In the genomic region with DNA sequence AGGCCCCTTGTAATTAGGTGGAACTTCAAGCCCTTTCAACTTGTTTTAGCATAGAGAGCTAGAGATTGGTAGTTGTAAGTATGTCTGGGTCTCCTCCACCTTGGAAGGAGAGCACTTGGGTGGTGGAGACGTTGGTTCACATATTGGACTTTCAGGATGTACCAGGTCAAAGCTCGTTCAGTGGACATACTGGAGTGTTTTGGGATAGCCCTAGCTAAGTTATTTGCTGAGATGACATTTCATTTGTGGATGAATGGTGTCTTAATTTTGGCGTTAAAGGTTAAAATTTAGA, we compare ENCODE assay signal across 8 mouse cellular contexts. TPM values are rescaled to one million over a fixed set of nuclear protein-coding genes. Genes with fewer than 3 reads are reported as not detected.
A peak's percentile ranks its signal among the peaks of the same experiment; 100 is the strongest.
DNase-seq lines count a peak whose midpoint lies in the region; TF ChIP-seq lines count a peak whose summit lies in the region.

No protein-coding gene starts in this region.

- peaks cover 2% of the 10 kb centered on the region; the same call in 1 of the 2 replicates for H3K4me1 ChIP-seq in small intestine, adult 2 months (ENCODE audit: control insufficient read depth, insufficient read depth, insufficient read length, low read length)

- TF ChIP-seq POLR2A in small intestine, adult 2 months (IDR thresholded peaks at IDR 0.05; ENCODE audit: low read depth, low read length), result no peak

- no peak for TF ChIP-seq CTCF in small intestine, adult 2 months (IDR thresholded peaks at IDR 0.05; ENCODE audit: extremely low read depth, insufficient read length, insufficient replicate concordance, low read depth, low read length)

- 8% methylated on average over 3 of the region's 3 CpGs for WGBS in small intestine, adult 2 months

- H3K27me3 ChIP-seq in small intestine, adult 2 months (ENCODE audit: control insufficient read depth, insufficient read depth, low read length), result no peaks in the 10 kb centered on the region

- H3K27ac ChIP-seq in small intestine, adult 2 months (ENCODE audit: insufficient read depth, low read depth, low read length), result no peak overlapping the region; the same call in 1 of the 2 replicates

- DNase-seq in cerebellum, adult 9-10 months, result peak; percentile 39
- DNase-seq in cerebellum, postnatal 10 days, result no peak
- DNase-seq in thymus, postnatal 14 days, result peak; percentile 12
- DNase-seq in thymus, postnatal 10 days (ENCODE audit: low spot score in 2 of 2), result no peak
- peak; percentile 12 for DNase-seq in kidney, postnatal 10 days
- no peak for DNase-seq in ovary, postnatal 14 days (ENCODE audit: low spot score)
- DNase-seq in layer of hippocampus, postnatal 25 days (ENCODE audit: extremely low spot score in 1 of 2, low spot score in 1 of 2), result no peak

- H3K4me3 ChIP-seq in small intestine, adult 2 months (ENCODE audit: low read depth, low read length), result peak overlapping the region; percentile 84; the same call in 1 of the 2 replicates

- H3K36me3 ChIP-seq in small intestine, adult 2 months (ENCODE audit: control insufficient read depth, insufficient read depth, low read length), result no peaks in the 10 kb centered on the region

RNA-seq across cellular contexts. Expression of a gene that starts 1.4 kb away (rescaled TPM):
- 31.8 and 80.8 TPM in 2 replicates for polyA plus RNA-seq in small intestine, adult 2 months (2012; rRNA removed)
- total RNA-seq in layer of hippocampus, postnatal 25 days (2021), result 100 to 1,000 TPM; 104 to 133 TPM

RNA-seq across cellular contexts. Expression of a gene that starts 40.2 kb away (rescaled TPM):
- 83.8 and 179 TPM in 2 replicates for polyA plus RNA-seq in small intestine, adult 2 months (2012; rRNA removed)
- 10 to 100 TPM; 81.4 to 84.5 TPM for total RNA-seq in layer of hippocampus, postnatal 25 days (2021)

Comparison
In these comparisons a context has a peak if more than half of its experiments do, and no peak if none do; other contexts are left out.
1. DNase-seq: peak in cerebellum, adult 9-10 months (single experiment), thymus, postnatal 14 days (single experiment) and kidney, postnatal 10 days (single experiment); none in cerebellum, postnatal 10 days (0 of 2), thymus, postnatal 10 days (0 of 2), ovary, postnatal 14 days (single experiment) and layer of hippocampus, postnatal 25 days (0 of 2).